Mouse (Mus musculus): Measurements from ENCODE around the gene Med15.
"Not testable (repeated sequence)": the region's sequence is repeated elsewhere in the genome, so short reads cannot be mapped to it uniquely, and the experiment has no call there.

The Med15 gene

GRCm38 (mm10) chr16:17617922-17618565 is 114.6 kb downstream of the Med15 start:
- DNase-seq (ENCODE audit: low spot score in 2 of 2): peak in 1 of 2 experiments; percentile 48

- DNase-seq (ENCODE audit: low spot score in 2 of 2): no peak
Observed at GRCm38 (mm10) chr16:17616212-17616611, 116.5 kb downstream of the Med15 start.

DNA sequence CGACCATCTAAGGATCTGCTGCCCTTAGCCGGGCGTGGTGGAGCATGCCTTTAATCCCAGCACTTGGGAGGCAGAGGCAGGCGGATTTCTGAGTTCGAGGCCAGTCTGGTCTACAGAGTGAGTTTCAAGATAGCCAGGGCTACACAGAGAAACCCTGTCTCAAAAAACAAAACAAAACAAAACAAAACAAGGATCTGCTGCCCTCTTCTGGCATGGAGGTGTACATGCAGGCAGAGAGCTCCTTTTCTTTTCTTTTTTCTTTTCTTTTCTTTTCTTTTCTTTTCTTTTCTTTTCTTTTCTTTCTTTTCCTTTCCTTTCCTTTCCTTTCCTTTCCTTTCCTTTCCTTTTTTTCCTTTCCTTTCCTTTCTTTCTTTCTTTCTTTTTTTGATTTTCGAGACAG is 118.0 kb downstream of the Med15 start:
- not testable (repeated sequence) for DNase-seq (ENCODE audit: low spot score in 2 of 2)

DNA sequence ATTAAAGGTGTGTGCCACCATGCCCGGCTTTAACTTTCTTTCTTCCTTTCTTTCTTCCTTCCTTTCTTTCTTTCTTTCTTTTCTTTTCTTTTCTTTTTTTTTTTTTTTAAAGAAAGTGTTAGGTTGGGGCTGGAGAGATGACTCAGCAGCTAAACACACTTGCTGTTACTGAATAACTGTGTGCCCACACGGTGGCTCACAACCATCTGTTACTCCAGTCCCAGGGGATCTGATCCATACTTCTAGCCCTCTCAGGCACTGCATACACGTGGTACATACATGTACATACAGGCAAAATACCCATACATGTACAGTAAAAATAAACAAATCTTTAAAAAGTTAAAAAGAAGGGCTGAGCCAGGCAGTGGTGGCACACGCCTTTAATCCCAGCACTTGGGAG is 121.3 kb downstream of the Med15 start:
- DNase-seq (ENCODE audit: low spot score in 2 of 2): no peak

- no peak for DNase-seq (ENCODE audit: low spot score in 2 of 2)
Observed at GRCm38 (mm10) chr16:17605684-17606083, 127.0 kb downstream of the Med15 start.

DNA sequence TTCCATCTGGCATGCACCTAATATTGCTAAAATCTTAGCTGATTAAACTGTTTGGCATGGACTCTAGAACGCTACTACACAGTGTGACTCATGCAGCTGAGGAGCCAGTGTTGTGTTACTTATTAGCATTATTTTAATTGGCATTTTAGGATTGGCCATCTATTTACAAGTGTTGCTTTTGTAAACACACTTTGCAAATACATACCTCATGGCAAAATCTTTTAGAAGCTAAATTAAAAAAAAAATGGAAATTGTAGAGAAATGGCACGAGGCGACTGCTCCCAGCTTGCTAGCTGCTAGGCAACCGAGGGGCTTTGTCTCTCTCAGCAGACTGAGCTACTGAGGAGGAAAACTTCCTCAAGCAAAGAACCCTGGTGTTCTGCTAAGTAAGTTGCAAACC is 127.8 kb downstream of the Med15 start:
- DNase-seq (ENCODE audit: low spot score in 2 of 2): no peak
